Mouse (Mus musculus) neural tube, embryonic 15.5 days (tissue): ENCODE measurements around the gene Slc25a53. TPM values are rescaled to one million over a fixed set of nuclear protein-coding genes. Genes with fewer than 3 reads are reported as not detected.
"Not testable (repeated sequence)": the region's sequence is repeated elsewhere in the genome, so short reads cannot be mapped to it uniquely, and the experiment has no call there.

Experiments used
- ATAC-seq: fragments of 200-750 bp; cut with Nextera tagmentation; 2 replicates; pipeline ENCODE4 v1.8.0; 2017; ENCODE audit warnings: mild to moderate bottlenecking, moderate TSS enrichment, moderate library complexity; ENCODE audit not compliant: low FRiP score
- H3K27ac ChIP-seq: fragments of 300-500 bp; sonication (generic); replicated peaks from 2 replicates; pipeline ENCODE4 v1.5.1; 2015; ENCODE audit warnings: mild to moderate bottlenecking, inconsistent platforms
- H3K27me3 ChIP-seq: fragments of 300-500 bp; sonication (generic); replicated peaks from 2 replicates; pipeline ENCODE4 v1.6.1; 2015; ENCODE audit warnings: inconsistent platforms
- H3K36me3 ChIP-seq: fragments of 300-500 bp; sonication (generic); 2 replicates; pipeline ENCODE4 v1.6.1; 2015; ENCODE audit warnings: inconsistent platforms
- H3K4me1 ChIP-seq: fragments of 300-500 bp; sonication (generic); 2 replicates; pipeline ENCODE4 v1.6.1; 2015; ENCODE audit warnings: inconsistent platforms
- H3K4me2 ChIP-seq: fragments of 300-500 bp; sonication (generic); 2 replicates; pipeline ENCODE4 v1.6.1; 2015; ENCODE audit warnings: inconsistent platforms, mild to moderate bottlenecking, moderate library complexity
- H3K4me3 ChIP-seq: fragments of 300-500 bp; sonication (generic); replicated peaks from 2 replicates; pipeline ENCODE4 v1.5.1; 2015; ENCODE audit warnings: mild to moderate bottlenecking, inconsistent platforms
- H3K9ac ChIP-seq: fragments of 300-500 bp; sonication (generic); replicated peaks from 2 replicates; pipeline ENCODE4 v1.6.1; 2015; ENCODE audit warnings: mild to moderate bottlenecking, inconsistent platforms
- H3K9me3 ChIP-seq: fragments of 300-500 bp; sonication (generic); replicated peaks from 2 replicates; pipeline ENCODE4 v1.6.1; 2016; ENCODE audit warnings: inconsistent platforms
- WGBS: fragments of 180-500 bp; shearing (Covaris S2); methylation state at CpG from one replicate; pipeline ENCODE4 v1.1.7; 2015; ENCODE audit warnings: mixed read lengths; 5-methylcytosine and 5-hydroxymethylcytosine counted together
- polyA plus RNA-seq: library from polyadenylated mRNA; unstranded; fragments of >200 nt; fragmentation: Nextera tagmentation; extraction: Ambion mirVana; gene quantifications from 2 replicates; pipeline ENCODE4 v1.2.1, GENCODE M21; 2015

The Slc25a53 gene
- polyA plus RNA-seq, 1 experiment from 2014 or later: 11.1 TPM

- Histone ChIP-seq H3K9ac (no peak overlapping the region), H3K36me3 (no peaks in the 10 kb centered on the region), H3K27ac (no peak overlapping the region; the same call in 1 of the 2 replicates), H3K4me3 (no peak overlapping the region), H3K27me3 (no peaks in the 10 kb centered on the region), H3K9me3 (no peaks in the 10 kb centered on the region), H3K4me1 (no peaks in the 10 kb centered on the region), H3K4me2 (no peak overlapping the region)
- ATAC-seq: peak; percentile 78
- 54% methylated on average over 6 of the region's 6 CpGs for WGBS
Observed at GRCm38 (mm10) chrX:137015099-137015709, 22.9 kb downstream of the Slc25a53 start.

GRCm38 (mm10) chrX:136996256-136996655 lies 41.8 kb downstream of the Slc25a53 start:
- Histone ChIP-seq H3K27me3 (no peaks in the 10 kb centered on the region), H3K4me2 (no peak overlapping the region), H3K4me1 (peaks cover 20% of the 10 kb centered on the region), H3K4me3 (no peak overlapping the region), H3K27ac (no peak overlapping the region), H3K36me3 (no peaks in the 10 kb centered on the region), H3K9ac (no peak overlapping the region), H3K9me3 (no peaks in the 10 kb centered on the region)
- no peak for ATAC-seq
- WGBS: 86% methylated on average over 2 of the region's 2 CpGs

GRCm38 (mm10) chrX:136993641-136994040 lies 44.5 kb downstream of the Slc25a53 start:
- 22% methylated on average over 14 of the region's 14 CpGs for WGBS
- no peaks in the 10 kb centered on the region for H3K36me3 ChIP-seq
- peak overlapping the region; percentile 49 for H3K4me3 ChIP-seq
- peak overlapping the region; percentile 91 for H3K27ac ChIP-seq
- peak overlapping the region; percentile 61 for H3K9ac ChIP-seq
- H3K4me1 ChIP-seq: peaks cover 25% of the 10 kb centered on the region
- H3K4me2 ChIP-seq: peak overlapping the region; percentile 58
- peak; percentile 25; the same call in 1 of the 2 replicates for ATAC-seq
- no peaks in the 10 kb centered on the region for H3K9me3 ChIP-seq
- H3K27me3 ChIP-seq: no peaks in the 10 kb centered on the region

- Histone ChIP-seq H3K27ac (peak within 1 kb of the TSS; percentile 91), H3K9ac (peak within 1 kb of the TSS; percentile 61), H3K4me1 (peaks cover 25% of the 10 kb centered on the region), H3K36me3 (no peaks in the 10 kb centered on the region), H3K9me3 (no peaks in the 10 kb centered on the region), H3K27me3 (no peaks in the 10 kb centered on the region), H3K4me2 (peak within 1 kb of the TSS; percentile 58), H3K4me3 (peak within 1 kb of the TSS; percentile 49)
- 20% methylated on average over 26 of the region's 26 CpGs for WGBS
- ATAC-seq: peak; percentile 98
Observed at GRCm38 (mm10) chrX:136992978-136993547, 45.0 kb downstream of the Slc25a53 start, which contains the start of gene Zcchc18. TSS of gene Zcchc18 (plus strand) at chrX:136993155.

- Histone ChIP-seq H3K9me3 (no peaks in the 10 kb centered on the region), H3K4me3 (peak overlapping the region; percentile 49), H3K36me3 (no peaks in the 10 kb centered on the region), H3K4me1 (peaks cover 25% of the 10 kb centered on the region), H3K27ac (peak overlapping the region; percentile 91), H3K4me2 (peak overlapping the region; percentile 58), H3K9ac (peak overlapping the region; percentile 51), H3K27me3 (no peaks in the 10 kb centered on the region)
- peak; percentile 75 for ATAC-seq
- 12% methylated on average over 19 of the region's 19 CpGs for WGBS
Observed at GRCm38 (mm10) chrX:136992191-136992965, 45.7 kb downstream of the Slc25a53 start.

GRCm38 (mm10) chrX:136991274-136991673 lies 46.8 kb downstream of the Slc25a53 start:
- Histone ChIP-seq H3K4me2 (peak overlapping the region; percentile 58), H3K4me1 (peaks cover 25% of the 10 kb centered on the region), H3K27me3 (no peaks in the 10 kb centered on the region), H3K27ac (no peak overlapping the region), H3K4me3 (no peak overlapping the region), H3K9me3 (no peaks in the 10 kb centered on the region), H3K9ac (no peak overlapping the region), H3K36me3 (no peaks in the 10 kb centered on the region)
- 55% methylated on average over 2 of the region's 2 CpGs for WGBS
- ATAC-seq: no peak

- H3K4me3 ChIP-seq: no peak overlapping the region
- peaks cover 3% of the 10 kb centered on the region; the same call in 1 of the 2 replicates for H3K4me1 ChIP-seq
- H3K36me3 ChIP-seq: no peaks in the 10 kb centered on the region
- no peaks in the 10 kb centered on the region for H3K9me3 ChIP-seq
- no peak for ATAC-seq
- no peaks in the 10 kb centered on the region for H3K27me3 ChIP-seq
- no peak overlapping the region for H3K9ac ChIP-seq
- H3K27ac ChIP-seq: no peak overlapping the region
- H3K4me2 ChIP-seq: no peak overlapping the region
Observed at GRCm38 (mm10) chrX:136986039-136986438, 52.1 kb downstream of the Slc25a53 start.

GRCm38 (mm10) chrX:136978616-136979015 lies 59.5 kb downstream of the Slc25a53 start:
- no peaks in the 10 kb centered on the region for H3K9me3 ChIP-seq
- no peaks in the 10 kb centered on the region for H3K27me3 ChIP-seq
- H3K4me3 ChIP-seq: no peak overlapping the region
- H3K4me1 ChIP-seq: no peaks in the 10 kb centered on the region
- no peak overlapping the region for H3K9ac ChIP-seq
- H3K36me3 ChIP-seq: no peaks in the 10 kb centered on the region
- ATAC-seq: no peak
- H3K27ac ChIP-seq: no peak overlapping the region
- H3K4me2 ChIP-seq: no peak overlapping the region

- H3K27ac ChIP-seq: no peak within 1 kb of the TSS
- ATAC-seq: peak; percentile 100
Observed at GRCm38 (mm10) chrX:136976424-136977084, 61.5 kb downstream of the Slc25a53 start, which contains the start of the genes Tmsb15l and Tmsb15b1. TSS of gene Tmsb15l (minus strand) at chrX:136976869. TSS of gene Tmsb15b1 (minus strand) at chrX:136976874.

GRCm38 (mm10) chrX:136975397-136975796 lies 62.7 kb downstream of the Slc25a53 start, which contains the start of gene Tmsb15b2:
TSS of gene Tmsb15b2 (minus strand) at chrX:136975497.
- H3K4me3 ChIP-seq: peak within 1 kb of the TSS; percentile 48
- ATAC-seq, H3K36me3 ChIP-seq, H3K4me1 ChIP-seq, H3K9me3 ChIP-seq, H3K27ac ChIP-seq, H3K27me3 ChIP-seq: not testable (repeated sequence)
- peak within 1 kb of the TSS; percentile 48 for H3K9ac ChIP-seq
- WGBS: 88% methylated on average over 6 of the region's 6 CpGs
- H3K4me2 ChIP-seq: peak within 1 kb of the TSS; percentile 59

More at GRCm38 (mm10) chrX:136976424-136977084, 61.5 kb downstream of the Slc25a53 start, which contains the start of the genes Tmsb15l and Tmsb15b1:
- Histone ChIP-seq H3K4me1 (no peaks in the 10 kb centered on the region), H3K4me2 (peak within 1 kb of the TSS; percentile 59), H3K9ac (peak within 1 kb of the TSS; percentile 48), H3K36me3 (no peaks in the 10 kb centered on the region), H3K27me3 (no peaks in the 10 kb centered on the region), H3K9me3 (no peaks in the 10 kb centered on the region), H3K4me3 (peak within 1 kb of the TSS; percentile 48)
- 31% methylated on average over 15 of the region's 15 CpGs for WGBS

- no peaks in the 10 kb centered on the region for H3K36me3 ChIP-seq
- H3K4me3 ChIP-seq: no peak overlapping the region
- H3K9ac ChIP-seq: no peak overlapping the region
- no peak for ATAC-seq
- H3K27ac ChIP-seq: no peak overlapping the region
- no peaks in the 10 kb centered on the region for H3K4me1 ChIP-seq
- no peaks in the 10 kb centered on the region for H3K27me3 ChIP-seq
- no peaks in the 10 kb centered on the region for H3K9me3 ChIP-seq
- no peak overlapping the region for H3K4me2 ChIP-seq
- 34% methylated on average over 2 of the region's 2 CpGs for WGBS
Observed at GRCm38 (mm10) chrX:136959688-136960087, 78.4 kb downstream of the Slc25a53 start.
